Mouse (Mus musculus): ENCODE measurements around the gene Itgb6. TPM values are rescaled to one million over a fixed set of nuclear protein-coding genes. Genes with fewer than 3 reads are reported as not detected.

The Itgb6 gene
- polyA plus RNA-seq, 1 experiment from 2014 or later: 0.40 TPM

GRCm38 (mm10) chr2:60552177-60552901 lies 170.1 kb downstream of the Itgb6 start:
- WGBS: 17% methylated on average over 21 of the region's 21 CpGs
- Histone ChIP-seq H3K4me2 (peak overlapping the region; percentile 82), H3K4me3 (ENCODE audit: low read depth, low read length) (peak overlapping the region; percentile 41), H3K36me3 (ENCODE audit: control insufficient read depth, insufficient read depth, low read length) (no peaks in the 10 kb centered on the region), H3K27me3 (ENCODE audit: control insufficient read depth, insufficient read depth, low read length) (no peaks in the 10 kb centered on the region; the same call in 1 of the 2 replicates), H3K9ac (ENCODE audit: low read length) (peak overlapping the region; percentile 54; the same call in 1 of the 2 replicates), H3K4me1 (ENCODE audit: control insufficient read depth, insufficient read depth, low read length) (peaks cover 7% of the 10 kb centered on the region), H3K27ac (ENCODE audit: low read depth, low read length) (no peak overlapping the region), H3K9me3 (ENCODE audit: control insufficient read depth, low read length) (no peaks in the 10 kb centered on the region)
- DNase-seq (ENCODE audit: low spot score, missing footprints) (peak; percentile 91), ATAC-seq (ENCODE audit: low FRiP score) (peak; percentile 25; the same call in 1 of the 2 replicates)

DNA sequence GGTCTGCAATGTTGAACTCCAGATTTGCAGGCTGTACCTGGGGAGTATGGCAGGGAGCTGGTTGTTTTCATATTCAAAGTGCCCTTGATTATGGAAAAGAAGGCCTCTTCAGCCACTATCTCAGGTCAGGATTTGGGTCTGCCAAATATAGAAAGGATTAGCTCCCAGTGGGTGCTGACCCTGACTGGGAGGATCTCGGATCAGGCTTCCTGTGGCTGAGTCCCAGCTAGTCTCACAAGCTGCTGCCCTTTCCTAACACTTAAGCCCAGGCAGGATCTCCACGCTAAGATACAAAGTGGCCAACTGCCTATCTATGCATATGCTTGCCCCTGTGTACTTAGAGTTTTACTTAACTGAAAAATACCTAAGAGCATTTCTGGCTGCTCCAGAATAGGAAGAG lies 170.8 kb downstream of the Itgb6 start:
- Histone ChIP-seq H3K9ac (ENCODE audit: low read length) (no peak overlapping the region), H3K4me1 (ENCODE audit: control insufficient read depth, insufficient read depth, low read length) (peaks cover 7% of the 10 kb centered on the region), H3K9me3 (ENCODE audit: control insufficient read depth, low read length) (no peaks in the 10 kb centered on the region), H3K4me2 (no peak overlapping the region), H3K4me3 (ENCODE audit: low read depth, low read length) (no peak overlapping the region), H3K36me3 (ENCODE audit: control insufficient read depth, insufficient read depth, low read length) (no peaks in the 10 kb centered on the region), H3K27ac (ENCODE audit: low read depth, low read length) (no peak overlapping the region), H3K27me3 (ENCODE audit: control insufficient read depth, insufficient read depth, low read length) (no peaks in the 10 kb centered on the region; the same call in 1 of the 2 replicates)
- 28% methylated on average over 2 of the region's 2 CpGs for WGBS
- ATAC-seq (ENCODE audit: low FRiP score) (no peak), DNase-seq (ENCODE audit: low spot score, missing footprints) (no peak)

DNA sequence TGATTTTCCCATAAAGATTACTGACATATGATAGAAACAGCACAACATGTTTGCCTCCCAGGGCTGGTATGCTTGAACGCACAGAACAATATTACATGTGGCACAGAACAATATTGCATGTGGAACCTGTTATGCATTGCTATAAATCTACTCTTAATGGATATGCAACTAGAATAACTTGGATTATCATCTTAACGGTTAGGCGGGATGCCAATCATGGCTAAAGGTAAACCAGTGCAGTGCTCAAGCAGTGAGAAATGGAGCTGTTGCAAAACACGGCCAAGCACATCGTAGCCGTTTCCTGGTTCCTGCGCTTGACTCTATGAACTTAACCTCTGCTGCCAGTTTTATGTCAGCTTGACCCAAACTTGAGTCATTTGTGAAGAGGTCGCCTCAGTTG lies 171.9 kb downstream of the Itgb6 start:
- H3K36me3 ChIP-seq (ENCODE audit: control insufficient read depth, insufficient read depth, low read length): no peaks in the 10 kb centered on the region
- H3K4me3 ChIP-seq (ENCODE audit: low read depth, low read length): no peak overlapping the region
- WGBS: 92% methylated on average over 8 of the region's 8 CpGs
- no peak overlapping the region for H3K27ac ChIP-seq (ENCODE audit: low read depth, low read length)
- H3K27me3 ChIP-seq (ENCODE audit: control insufficient read depth, insufficient read depth, low read length): no peaks in the 10 kb centered on the region; the same call in 1 of the 2 replicates
- H3K9ac ChIP-seq (ENCODE audit: low read length): no peak overlapping the region
- no peaks in the 10 kb centered on the region for H3K9me3 ChIP-seq (ENCODE audit: control insufficient read depth, low read length)
- no peak overlapping the region for H3K4me2 ChIP-seq
- ATAC-seq (ENCODE audit: low FRiP score) (no peak), DNase-seq (ENCODE audit: low spot score, missing footprints) (no peak)
- H3K4me1 ChIP-seq (ENCODE audit: control insufficient read depth, insufficient read depth, low read length): peaks cover 7% of the 10 kb centered on the region

- H3K27ac ChIP-seq (ENCODE audit: low read depth, low read length): no peak overlapping the region
- DNase-seq (ENCODE audit: low spot score, missing footprints) (no peak), ATAC-seq (ENCODE audit: low FRiP score) (no peak)
- no peak overlapping the region for H3K9ac ChIP-seq (ENCODE audit: low read length)
- H3K4me3 ChIP-seq (ENCODE audit: low read depth, low read length): no peak overlapping the region
- peaks cover 7% of the 10 kb centered on the region for H3K4me1 ChIP-seq (ENCODE audit: control insufficient read depth, insufficient read depth, low read length)
- H3K4me2 ChIP-seq: no peak overlapping the region
- 95% methylated on average over 2 of the region's 2 CpGs for WGBS
- H3K27me3 ChIP-seq (ENCODE audit: control insufficient read depth, insufficient read depth, low read length): no peaks in the 10 kb centered on the region; the same call in 1 of the 2 replicates
- no peaks in the 10 kb centered on the region for H3K9me3 ChIP-seq (ENCODE audit: control insufficient read depth, low read length)
- H3K36me3 ChIP-seq (ENCODE audit: control insufficient read depth, insufficient read depth, low read length): no peaks in the 10 kb centered on the region
Measured at GRCm38 (mm10) chr2:60549851-60550250, 172.6 kb downstream of the Itgb6 start.

Other genes starting within 250 kb of the Itgb6 start
- 0.36 and 0.66 TPM in 2 replicates for gene Pla2r1, start 169.3 kb downstream of the Itgb6 start, polyA plus RNA-seq (2014; fragmentation: Nextera tagmentation; extraction: Ambion mirVana)
- gene Rbms1, start 240.5 kb upstream of the Itgb6 start, polyA plus RNA-seq (2014; fragmentation: Nextera tagmentation; extraction: Ambion mirVana): 43.2 and 48.6 TPM in 2 replicates

All from midbrain, embryonic 11.5 days (tissue).